Mouse (Mus musculus): ENCODE measurements around the gene Desi2.

DNA sequence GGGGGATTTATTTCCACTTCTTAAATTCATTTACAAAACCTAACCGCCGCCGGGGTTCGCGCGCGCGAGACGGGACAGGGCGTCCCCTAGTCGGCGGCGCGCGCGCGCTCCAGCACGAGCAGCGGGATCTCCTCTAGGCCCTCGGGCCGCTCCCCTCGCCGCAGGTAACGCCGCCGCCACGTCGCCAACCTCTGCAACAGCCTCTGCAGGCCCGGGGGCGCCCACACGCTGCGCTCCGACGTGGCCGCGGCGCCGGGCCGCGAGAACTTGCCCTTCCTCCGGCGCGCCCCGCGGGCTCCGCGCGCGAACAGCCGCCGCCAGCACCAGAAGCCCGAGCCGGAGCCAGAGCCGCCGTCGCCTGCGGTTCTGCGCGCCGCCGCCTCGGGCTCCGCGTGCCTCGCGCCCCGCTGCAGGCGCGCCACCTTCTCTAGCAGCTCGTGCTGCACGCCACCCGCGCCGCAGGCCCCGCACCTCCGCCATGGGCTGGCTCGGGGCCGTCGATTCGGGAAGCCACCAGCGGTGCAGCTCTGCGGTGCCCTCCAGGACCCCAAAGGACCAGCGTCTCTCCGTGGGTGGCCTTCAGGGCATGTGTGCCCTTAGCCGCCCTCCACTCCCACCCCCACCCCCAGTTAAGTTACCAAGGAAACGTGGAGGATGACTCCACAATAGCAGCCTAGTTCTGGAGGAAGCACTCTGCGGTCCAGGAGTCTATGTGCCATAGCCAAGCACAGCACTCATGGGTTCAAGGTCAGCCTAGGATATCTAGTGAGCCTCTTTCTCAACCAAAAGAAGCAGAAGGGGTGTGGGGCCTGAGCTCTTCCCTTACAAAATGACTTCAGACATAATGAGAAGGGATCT lies 89.1 kb downstream of the Desi2 start:
- TF ChIP-seq POLR2A (IDR thresholded peaks at IDR 0.05; ENCODE audit: borderline replicate concordance, control insufficient read depth, low read depth, low read length) (no peak), CTCF (IDR thresholded peaks at IDR 0.05; ENCODE audit: control insufficient read depth, insufficient read depth, low read length) (no peak)

Data from bone marrow, adult 2 months (tissue).